Mouse (Mus musculus) G1E (cell line): ENCODE data around the gene Eef2k.

Source experiments
- CTCF ChIP-seq: IDR thresholded peaks from 2 replicates; pipeline ENCODE4 v1.5.1; 2012; ENCODE audit warnings: low read depth, low read length, inconsistent platforms, mixed read lengths
- POLR2AphosphoS5 ChIP-seq: IDR thresholded peaks from 2 replicates; pipeline ENCODE4 v1.6.1; 2012; ENCODE audit warnings: low read depth, low read length, inconsistent platforms; ENCODE audit not compliant: insufficient replicate concordance
- TAL1 ChIP-seq: conservative IDR thresholded peaks from 2 replicates; pipeline ENCODE4 v1.6.1; 2012; ENCODE audit warnings: low read depth, low read length, inconsistent platforms, mixed read lengths

- no peak for TF ChIP-seq CTCF
- TF ChIP-seq POLR2AphosphoS5 = no peak
- TF ChIP-seq TAL1 = no peak
Observed at GRCm38 (mm10) chr7:120866684-120867083, 24.1 kb downstream of the Eef2k start.
